20 mouse cellular contexts compared by ENCODE assay signal in the genomic region with DNA sequence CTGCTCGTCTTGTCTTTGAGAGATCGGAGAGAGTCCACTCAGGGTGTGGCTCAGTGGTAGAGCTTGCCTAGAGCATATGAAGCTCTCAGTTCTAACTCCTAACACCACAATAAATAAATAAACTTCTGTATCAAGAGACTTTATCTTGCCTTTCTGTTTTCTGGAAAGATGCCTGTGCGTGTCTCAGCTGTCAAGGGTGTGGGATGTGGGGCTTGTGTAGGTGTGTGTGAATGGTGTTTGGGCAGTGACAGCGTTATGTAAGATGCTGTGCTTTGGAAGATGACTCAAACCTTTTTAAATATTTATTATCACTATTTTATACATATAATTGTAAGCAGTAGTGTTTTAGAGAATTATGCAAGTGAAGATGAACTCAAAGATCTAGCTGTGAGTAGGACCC.
DNase-seq lines count a peak whose midpoint lies in the region.
"Had no signal": no experiment of that assay in that cellular context is flagged by ENCODE, and none has a peak within 500 bp of the region (broad histone marks: within the 10 kb centered on the region; RNA-seq: fewer than 3 reads in every experiment).

No protein-coding gene starts in this region.

- DNase-seq in frontal cortex, postnatal 36 days (ENCODE audit: low spot score in 2 of 2): peak; percentile 61 to 78
- no peak for DNase-seq in frontal cortex, postnatal 25 days (ENCODE audit: low spot score in 2 of 2)
- peak; percentile 79 to 84 for DNase-seq in right cerebral cortex, adult 2 months (ENCODE audit: low spot score in 2 of 2)
- no peak for DNase-seq in right cerebral cortex, postnatal 4 days
- DNase-seq in left cerebral cortex, postnatal 25 days (ENCODE audit: low spot score in 2 of 2): peak; percentile 45 to 91
- no peak for DNase-seq in cerebellum, adult 18-20 months
- DNase-seq in spleen, adult 18-20 months: no peak
- DNase-seq: adrenal gland, postnatal 14 days; cerebellum, adult 11-12 months; cerebellum, postnatal 10 days; gastrocnemius, adult 2 months; heart, postnatal 10 days; kidney, adult 9 months; kidney, postnatal 10 days; lung, adult 2 months; lung, postnatal 14 days; midbrain, embryonic 14.5 days; retina, postnatal 1 day; thymus, adult 2 months; thymus, postnatal 36 days had no signal

- intact Hi-C loops in left cerebral cortex, postnatal 25 days (cut with DNase I): no loop called here

Comparison
In these comparisons a context has a peak if more than half of its experiments do, and no peak if none do; other contexts are left out.
1. DNase-seq: peak in frontal cortex, postnatal 36 days (2 of 2), right cerebral cortex, adult 2 months (2 of 2) and left cerebral cortex, postnatal 25 days (2 of 2); none in frontal cortex, postnatal 25 days (0 of 2), right cerebral cortex, postnatal 4 days (single experiment), cerebellum, adult 18-20 months (0 of 2) and spleen, adult 18-20 months (0 of 2).